Mouse (Mus musculus) erythroblast, embryonic 14.5 days (primary cell): ENCODE data around the gene Adgrf3.

Source experiments
- GATA1 ChIP-seq: IDR thresholded peaks from 2 replicates; pipeline ENCODE4 v1.6.1; 2012; ENCODE audit warnings: low read length, inconsistent platforms, mixed read lengths
- TAL1 ChIP-seq: IDR thresholded peaks from 3 replicates; pipeline ENCODE4 v1.6.1; 2012; ENCODE audit warnings: low read length, inconsistent platforms, mixed read lengths

GRCm38 (mm10) chr5:30152413-30152812 is 53.1 kb downstream of the Adgrf3 start:
- no peak for TF ChIP-seq GATA1
- no peak for TF ChIP-seq TAL1
